Mouse (Mus musculus) T-helper 1 cell (primary cell): Measurements from ENCODE around the gene Gm9195.

Source experiments
- in situ Hi-C: fragments of 300-600 bp; cut with MboI, MseI; formaldehyde crosslinking; loops from one replicate; pipeline ENCODE4 v1.15.1; 2025; ENCODE audit warnings: high pct_unique_total_duplicates

Gene Gm9195

DNA sequence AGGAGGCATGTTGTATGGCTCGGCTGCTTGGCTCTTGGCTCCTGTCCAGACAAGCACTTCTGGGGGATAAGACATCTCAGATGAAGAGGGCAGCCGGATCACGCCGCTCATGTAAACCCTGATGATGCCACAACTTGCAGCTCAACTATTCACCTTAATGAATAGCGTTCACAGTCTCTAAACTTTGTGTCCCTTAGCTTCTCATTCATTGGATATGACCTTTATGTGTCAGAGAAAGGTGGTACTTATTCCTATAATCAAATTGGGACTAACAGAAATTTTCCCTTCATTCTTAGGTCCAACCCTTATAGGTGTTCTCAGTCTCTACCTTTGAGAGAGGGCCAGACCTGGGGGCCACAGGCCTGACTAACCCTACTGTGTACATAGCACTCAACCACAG lies at the start of gene Gm9195:
TSS of gene Gm9195 (minus strand) at position 101 of the 400 bp plus-strand sequence.
- in situ Hi-C loops, result no loop called here

GRCm38 (mm10) chr14:72536392-72537017 lies 44.9 kb upstream of the Gm9195 start:
- in situ Hi-C loops, result no loop called here

DNA sequence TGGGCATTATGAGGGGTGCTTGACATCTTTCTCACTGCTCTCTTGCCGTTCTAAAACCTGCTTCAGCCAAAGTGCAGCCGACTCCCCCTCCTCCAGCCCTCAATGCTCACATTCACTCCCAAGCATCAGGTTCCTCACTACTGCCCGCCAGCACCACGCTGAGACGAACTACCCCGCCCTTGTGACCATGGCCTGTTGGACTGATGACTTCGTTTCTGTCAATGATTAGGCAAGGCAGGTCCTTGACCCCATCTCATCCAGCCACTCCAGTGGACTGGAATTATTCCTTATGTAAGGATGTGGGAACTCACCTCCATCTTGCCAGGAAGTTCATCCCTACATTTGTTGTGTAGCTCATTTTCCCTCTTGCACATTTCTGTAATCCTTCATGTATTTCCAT lies 42.2 kb upstream of the Gm9195 start:
- in situ Hi-C loops, result no loop called here

DNA sequence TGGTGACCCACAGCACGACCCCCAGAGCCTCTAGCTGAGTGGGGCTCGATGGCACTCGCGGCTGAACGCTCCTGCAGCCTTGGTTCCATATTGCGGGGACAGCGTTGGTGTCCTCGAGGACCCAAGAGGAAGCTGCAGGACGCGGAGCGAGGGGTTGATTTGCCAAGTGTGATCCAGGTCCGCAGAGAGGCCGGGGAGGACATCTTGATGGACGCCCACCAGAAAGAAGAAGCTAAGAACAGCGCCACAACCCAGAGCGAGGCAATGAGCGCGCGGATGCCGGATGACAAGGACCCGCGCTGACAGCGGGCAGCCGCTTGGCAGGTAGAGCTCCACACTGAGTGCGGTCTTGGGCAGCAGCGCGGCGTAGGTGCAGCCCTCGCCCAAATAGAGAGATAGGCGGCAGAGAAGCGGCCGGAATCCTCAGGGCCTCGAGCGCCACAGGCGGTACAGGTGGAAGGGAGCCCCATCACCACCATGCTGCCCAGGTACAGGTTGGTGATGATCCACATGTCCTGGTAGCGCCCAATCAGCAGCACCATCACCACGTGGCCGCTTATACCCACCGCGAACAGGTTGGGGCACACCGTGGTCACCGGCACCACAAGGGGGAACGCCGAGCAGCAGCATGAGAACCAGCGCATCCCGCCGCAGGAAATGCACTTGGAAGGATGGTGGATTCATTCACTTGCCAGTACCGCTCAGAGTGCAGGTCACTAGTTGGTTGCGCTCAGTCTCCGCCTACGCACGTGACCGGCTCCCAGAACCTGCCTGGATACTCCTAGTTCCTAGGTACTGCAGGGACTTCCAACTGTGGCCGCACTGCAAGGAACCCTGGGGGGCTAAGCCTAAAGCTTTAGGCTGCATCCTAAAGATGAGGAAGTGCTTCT lies 40.6 kb upstream of the Gm9195 start:
- in situ Hi-C loops, result no loop called here

DNA sequence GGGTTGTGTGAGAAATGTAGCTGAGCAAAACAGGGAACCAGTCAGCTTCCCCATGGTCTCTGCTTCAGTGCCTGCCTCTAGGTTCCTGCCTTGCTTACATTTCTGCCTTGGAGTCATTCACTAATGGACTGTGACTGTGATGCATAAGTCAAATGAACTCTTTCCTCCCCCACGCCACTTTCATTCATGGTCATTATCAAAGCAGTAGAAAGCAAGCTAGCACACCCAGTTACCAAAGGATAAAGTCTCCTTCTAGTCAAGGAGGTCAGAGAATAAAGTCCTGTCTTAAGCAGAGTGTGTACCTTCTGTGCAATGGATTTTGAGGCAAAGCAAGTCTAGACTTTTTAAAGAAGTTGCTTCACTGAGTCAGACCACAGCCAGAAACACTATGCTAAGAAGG lies 35.5 kb upstream of the Gm9195 start:
- in situ Hi-C loops, result no loop called here

DNA sequence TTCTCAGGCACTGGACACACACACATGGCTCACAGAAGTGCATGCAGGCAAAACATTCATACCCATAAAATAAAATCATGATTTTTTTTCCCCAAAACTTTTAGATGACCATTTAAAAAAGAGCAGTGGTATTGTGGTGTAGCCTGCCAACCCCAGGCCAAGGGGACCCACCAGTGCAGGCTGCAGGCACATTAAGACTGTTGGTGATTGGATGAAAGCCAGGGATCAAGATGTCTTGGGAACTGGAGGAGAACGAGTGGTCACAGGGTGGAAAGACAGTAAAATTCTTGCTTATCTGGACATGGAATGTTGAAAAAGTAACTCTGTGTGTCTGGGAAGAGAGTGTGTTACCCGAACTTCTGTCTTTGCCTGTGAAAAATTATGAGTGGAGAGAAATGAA lies 27.9 kb upstream of the Gm9195 start:
- in situ Hi-C loops, result no loop called here

DNA sequence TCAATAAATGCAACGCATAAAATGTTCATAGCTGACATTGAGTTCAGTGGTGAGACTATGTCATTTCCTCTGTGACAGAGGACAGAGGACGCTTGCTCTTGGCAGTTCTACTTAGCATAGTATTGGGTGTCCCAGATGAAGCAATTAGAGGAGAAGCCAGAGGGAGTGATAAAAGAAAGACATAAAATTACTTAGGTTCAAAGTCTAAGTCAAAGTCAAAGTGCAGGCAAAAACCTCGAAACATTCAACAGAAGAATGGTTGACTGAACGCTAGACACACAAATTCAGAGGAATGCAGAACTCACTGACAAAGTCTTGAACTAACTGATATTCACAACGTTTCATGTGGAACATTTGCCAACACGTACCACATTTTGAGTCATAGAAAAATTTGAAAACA lies 27.1 kb upstream of the Gm9195 start:
- in situ Hi-C loops, result no loop called here

DNA sequence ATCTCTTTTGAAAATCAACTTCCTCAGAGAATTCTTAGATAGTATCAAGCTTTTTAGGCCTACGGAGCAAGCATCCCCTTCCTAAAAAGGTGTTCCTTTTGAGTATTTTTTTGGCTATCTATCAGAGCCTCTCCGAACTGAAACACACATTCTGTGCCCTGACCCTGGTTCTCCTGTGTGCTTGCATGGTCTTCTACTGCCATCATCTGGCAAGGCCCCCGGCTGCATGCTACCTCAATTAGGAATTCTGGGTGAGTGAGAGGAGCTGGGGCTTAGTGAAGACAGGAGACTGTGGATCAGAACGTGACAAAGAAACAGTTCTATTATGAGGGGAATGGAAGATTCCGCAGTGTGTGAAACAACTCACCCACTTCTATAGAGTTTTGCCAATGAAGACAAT lies 24.7 kb upstream of the Gm9195 start:
- in situ Hi-C loops, result no loop called here

- in situ Hi-C loops, result no loop called here
Observed at GRCm38 (mm10) chr14:72506723-72507420, 15.2 kb upstream of the Gm9195 start.

GRCm38 (mm10) chr14:72506018-72506722 lies 14.5 kb upstream of the Gm9195 start:
- in situ Hi-C loops, result no loop called here

DNA sequence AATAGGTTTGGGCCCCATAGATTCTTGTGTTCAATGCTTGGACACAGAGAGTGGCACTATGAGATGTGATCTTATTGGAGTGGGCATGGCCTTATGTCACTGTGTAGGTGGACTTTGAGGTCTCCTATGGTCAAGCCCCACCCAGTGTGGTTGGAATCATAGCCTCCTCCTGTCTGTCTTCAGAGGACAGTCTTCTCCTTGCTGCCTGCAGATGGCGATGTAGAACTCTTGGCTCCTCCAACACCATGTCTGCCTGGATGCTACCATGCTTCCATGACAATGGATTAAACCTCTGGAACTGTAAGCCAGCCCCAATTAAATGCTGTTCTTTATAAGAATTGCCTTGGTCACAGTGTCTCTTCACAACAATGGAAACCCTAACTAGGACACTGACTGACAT lies 13.3 kb upstream of the Gm9195 start:
- in situ Hi-C loops, result no loop called here

DNA sequence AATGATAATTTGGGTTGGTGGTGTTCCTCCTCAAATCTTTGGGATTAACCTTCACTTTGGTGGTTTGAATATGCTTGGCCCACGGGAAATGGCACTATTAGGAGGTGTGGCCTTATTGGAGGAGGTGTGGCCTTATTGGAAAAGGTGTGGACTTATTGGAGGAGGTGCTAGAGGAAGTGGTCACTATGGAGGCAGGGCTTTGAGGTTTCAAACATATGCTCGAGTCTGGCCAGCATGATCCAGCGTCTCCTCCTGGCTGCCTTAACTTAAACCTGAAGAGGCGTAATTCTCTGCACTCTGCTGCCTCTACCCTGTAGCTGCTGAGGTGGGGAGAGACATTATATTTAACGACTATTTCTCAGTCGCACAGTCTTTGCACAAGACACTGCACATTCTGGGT lies 11.6 kb upstream of the Gm9195 start:
- in situ Hi-C loops, result no loop called here

DNA sequence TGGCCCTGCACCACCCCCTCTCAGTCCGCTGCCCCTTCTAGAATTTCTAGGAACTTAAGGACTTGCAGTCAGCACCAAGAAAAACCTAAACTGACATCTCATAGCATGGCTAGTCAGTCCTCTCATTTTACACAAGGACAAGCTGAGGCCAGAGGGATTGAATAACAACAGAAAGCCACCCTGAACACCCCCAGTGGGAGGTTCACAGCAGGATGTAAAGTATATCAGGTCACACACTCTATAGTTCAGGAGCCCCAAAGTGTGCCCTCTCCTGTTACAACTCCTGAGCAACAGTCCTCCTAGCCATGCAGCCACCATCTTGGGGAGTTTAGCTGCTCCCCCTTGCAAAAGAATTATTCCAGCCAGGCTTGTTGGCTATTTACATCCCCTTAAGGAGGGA lies 2.1 kb upstream of the Gm9195 start:
- in situ Hi-C loops, result no loop called here

DNA sequence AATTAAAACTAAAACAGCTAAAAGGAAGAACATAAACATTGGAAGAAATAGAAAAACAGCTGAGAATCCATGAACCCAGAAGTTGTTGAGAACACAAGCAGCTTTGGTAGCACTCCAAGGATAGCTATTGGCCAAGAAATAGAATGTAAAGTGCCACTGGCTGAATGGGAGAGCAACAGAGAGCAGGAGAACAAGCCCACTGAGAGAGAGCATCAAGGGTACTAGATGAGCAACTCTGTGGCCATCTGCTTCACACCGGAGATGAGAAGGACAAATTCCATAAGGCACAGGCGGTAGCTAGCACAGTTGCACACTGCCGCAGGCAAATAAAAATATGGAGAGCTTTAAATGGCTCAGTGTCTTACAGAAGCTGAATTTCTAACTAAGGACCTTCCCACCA lies 1.3 kb downstream of the Gm9195 start:
- in situ Hi-C loops, result no loop called here

DNA sequence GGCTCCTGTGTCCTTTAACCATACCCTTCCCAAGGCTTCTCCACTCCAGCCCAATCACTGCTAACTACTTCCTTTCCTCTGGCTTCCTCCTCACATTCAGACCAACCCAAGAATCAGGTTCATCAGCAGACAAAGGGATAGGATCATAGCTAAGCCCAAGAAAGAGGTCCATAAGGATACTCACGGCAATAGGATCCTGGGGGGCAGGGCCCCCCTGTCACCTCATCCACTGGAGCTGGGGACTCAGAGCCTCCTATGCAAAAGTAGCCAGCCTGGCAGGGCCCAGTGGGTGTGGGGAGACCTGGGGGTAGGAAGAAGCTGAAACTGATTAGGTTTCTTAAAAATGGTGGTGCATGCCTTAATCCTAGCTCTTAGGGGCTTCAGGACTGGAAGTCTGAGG lies 17.1 kb downstream of the Gm9195 start:
- in situ Hi-C loops, result no loop called here

- in situ Hi-C loops, result no loop called here
Observed at GRCm38 (mm10) chr14:72468429-72468828, 23.2 kb downstream of the Gm9195 start.

GRCm38 (mm10) chr14:72466384-72466783 lies 25.3 kb downstream of the Gm9195 start:
- in situ Hi-C loops, result no loop called here

DNA sequence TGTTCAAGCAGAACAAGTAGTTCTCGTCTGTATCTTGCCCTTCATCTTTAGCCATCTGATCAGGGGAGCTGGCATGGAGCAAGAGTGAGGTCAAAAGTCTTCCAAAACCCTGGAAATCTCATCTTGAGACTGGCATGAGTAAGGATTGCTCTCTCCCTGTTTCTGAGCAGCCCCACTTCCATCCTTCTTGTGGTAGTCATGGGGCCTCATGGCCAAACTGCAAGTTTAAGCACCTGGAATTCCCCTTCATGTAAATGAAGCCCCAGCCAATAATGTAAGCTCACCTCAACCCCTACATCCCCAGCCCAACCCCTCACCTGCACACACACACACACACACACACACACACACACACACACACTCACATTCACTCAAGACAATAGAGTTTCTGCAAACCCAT lies 30.0 kb downstream of the Gm9195 start:
- in situ Hi-C loops, result no loop called here

- in situ Hi-C loops, result no loop called here
Observed at GRCm38 (mm10) chr14:72460291-72460690, 31.3 kb downstream of the Gm9195 start.

- in situ Hi-C loops, result no loop called here
Observed at GRCm38 (mm10) chr14:72458930-72459329, 32.7 kb downstream of the Gm9195 start.

DNA sequence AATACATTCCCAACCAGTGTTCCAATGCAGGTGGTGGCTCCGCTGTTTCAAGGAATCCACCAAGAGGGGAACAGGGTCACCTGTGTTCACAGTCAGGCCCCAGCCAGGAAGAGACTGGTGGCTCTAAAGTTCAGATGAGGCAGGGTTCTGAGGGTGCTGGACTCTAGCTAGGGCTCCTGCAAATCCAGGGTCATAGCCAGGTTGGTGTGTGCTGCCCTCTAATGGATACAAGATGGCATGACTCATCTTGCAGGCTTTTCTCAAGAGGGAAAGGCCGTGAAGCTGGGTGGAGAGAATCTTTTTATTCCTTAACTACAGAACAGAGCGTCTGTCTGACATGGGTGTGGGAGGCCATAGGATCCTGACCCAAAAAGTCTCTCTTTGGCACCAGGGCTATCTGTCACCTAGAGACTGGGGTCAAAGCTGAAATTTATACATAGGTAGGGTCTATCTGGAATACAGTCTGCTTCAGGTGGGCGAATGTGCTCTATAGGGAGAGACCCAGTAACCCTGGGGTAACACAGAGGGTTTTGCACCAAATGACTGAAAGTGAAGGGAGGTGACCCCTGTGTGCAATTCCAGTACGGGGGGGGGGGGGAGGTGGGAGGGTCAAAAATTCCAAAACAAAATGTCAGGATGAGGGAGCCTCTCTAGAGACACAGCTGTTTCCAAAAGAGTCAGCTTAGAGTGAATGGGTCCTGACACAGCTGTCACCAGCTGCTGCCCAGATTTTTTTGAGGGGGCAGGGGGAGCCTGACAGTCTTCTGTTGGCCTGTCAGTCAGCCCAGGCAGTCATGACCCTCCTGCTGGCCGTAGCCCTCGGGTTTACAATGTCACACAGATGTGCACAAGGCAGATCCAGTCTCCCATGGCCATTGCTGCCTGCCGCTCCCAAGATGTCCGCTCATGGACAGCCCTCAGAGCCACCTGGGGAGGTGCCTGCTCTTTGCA lies 44.2 kb downstream of the Gm9195 start:
- in situ Hi-C loops, result no loop called here
